Mouse (Mus musculus) ES-E14 (cell line): ENCODE results near the gene Nipal4.

ENCODE experiments used
- CHD2 ChIP-seq: IDR thresholded peaks from 2 replicates; pipeline ENCODE4 v1.6.1; 2014; ENCODE audit warnings: mild to moderate bottlenecking, low read depth, low read length, inconsistent platforms
- HCFC1 ChIP-seq: IDR thresholded peaks from 2 replicates; pipeline ENCODE4 v1.6.1; 2012; ENCODE audit warnings: low read length, inconsistent platforms, borderline replicate concordance; ENCODE audit not compliant: insufficient read depth
- MAFK ChIP-seq: IDR thresholded peaks from 2 replicates; pipeline ENCODE4 v1.6.1; 2014; ENCODE audit warnings: mild to moderate bottlenecking, low read depth, low read length, inconsistent platforms; ENCODE audit not compliant: insufficient read depth
- ZC3H11A ChIP-seq: IDR thresholded peaks from 2 replicates; pipeline ENCODE4 v1.6.1; 2012; ENCODE audit warnings: low read depth, mild to moderate bottlenecking, inconsistent platforms, low read length, borderline replicate concordance
- ZNF384 ChIP-seq: IDR thresholded peaks from 2 replicates; pipeline ENCODE4 v1.6.1; 2012; ENCODE audit warnings: low read depth, low read length, inconsistent platforms

GRCm38 (mm10) chr11:46157462-46157861, 8.8 kb downstream of the Nipal4 start:
- TF ChIP-seq HCFC1 (no peak), MAFK (no peak), ZNF384 (no peak), CHD2 (no peak), ZC3H11A (no peak)
